Mouse (Mus musculus) lung, postnatal 0 days (tissue): Measurements from ENCODE around the gene Arhgef1. TPM values are rescaled to one million over a fixed set of nuclear protein-coding genes. Genes with fewer than 3 reads are reported as not detected.

Experiments
- ATAC-seq: fragments of 200-750 bp; cut with Nextera tagmentation; 2 replicates; pipeline ENCODE4 v1.8.0; 2017; ENCODE audit warnings: moderate library complexity
- DNase-seq: peaks from one replicate; pipeline ENCODE4 v3.0.0-alpha.2; 2016; ENCODE audit warnings: low spot score
- H3K27ac ChIP-seq: fragments of 300-500 bp; sonication (generic); 2 replicates; pipeline ENCODE4 v1.5.1; 2014; ENCODE audit warnings: antibody characterized with exemption, mild to moderate bottlenecking, low read length, mixed read lengths
- H3K27me3 ChIP-seq: fragments of 300-500 bp; sonication (generic); replicated peaks from 2 replicates; pipeline ENCODE4 v1.6.1; 2014; ENCODE audit warnings: low read length, mixed read lengths; ENCODE audit not compliant: insufficient read depth
- H3K36me3 ChIP-seq: fragments of 300-500 bp; sonication (generic); 2 replicates; pipeline ENCODE4 v1.6.1; 2014; ENCODE audit warnings: low read length, mixed read lengths; ENCODE audit not compliant: insufficient read depth
- H3K4me1 ChIP-seq: fragments of 300-500 bp; sonication (generic); 2 replicates; pipeline ENCODE4 v1.6.1; 2014; ENCODE audit warnings: antibody characterized with exemption, low read depth, low read length, mixed read lengths; ENCODE audit not compliant: insufficient read depth
- H3K4me2 ChIP-seq: fragments of 300-500 bp; sonication (generic); replicated peaks from 2 replicates; pipeline ENCODE4 v1.6.1; 2014; ENCODE audit warnings: low read depth, mild to moderate bottlenecking, low read length, moderate library complexity, mixed read lengths
- H3K4me3 ChIP-seq: fragments of 300-500 bp; sonication (generic); 2 replicates; pipeline ENCODE4 v1.5.1; 2014; ENCODE audit warnings: low read depth, low read length
- H3K9ac ChIP-seq: fragments of 300-500 bp; sonication (generic); replicated peaks from 2 replicates; pipeline ENCODE4 v1.6.1; 2014; ENCODE audit warnings: low read depth, mild to moderate bottlenecking
- H3K9me3 ChIP-seq: fragments of 300-500 bp; sonication (generic); 2 replicates; pipeline ENCODE4 v1.6.1; 2016; ENCODE audit warnings: low read length, mixed read lengths
- CTCF ChIP-seq: IDR thresholded peaks from 2 replicates; pipeline ENCODE4 v1.5.1; 2016; ENCODE audit warnings: antibody characterized with exemption, mild to moderate bottlenecking
- EP300 ChIP-seq: IDR thresholded peaks from 2 replicates; pipeline ENCODE4 v1.6.1; 2016; ENCODE audit warnings: antibody characterized with exemption, mild to moderate bottlenecking, control low read depth
- WGBS: fragments of 180-500 bp; shearing (Covaris S2); extraction: QIAGEN DNeasy Blood & Tissue Kit; methylation state at CpG from one replicate; pipeline ENCODE4 v1.1.7; 2014; 5-methylcytosine and 5-hydroxymethylcytosine counted together
- polyA plus RNA-seq: library from polyadenylated mRNA; unstranded; fragments of >200 nt; fragmentation: Nextera tagmentation; extraction: Ambion mirVana; gene quantifications from 2 replicates; pipeline ENCODE4 v1.2.1, GENCODE M21; 2015

The Arhgef1 gene
- polyA plus RNA-seq, 1 experiment from 2014 or later: 123 TPM

- Histone ChIP-seq H3K4me3 (no peak overlapping the region), H3K27ac (no peak overlapping the region), H3K4me2 (no peak overlapping the region), H3K9ac (no peak overlapping the region), H3K27me3 (no peaks in the 10 kb centered on the region), H3K4me1 (no peaks in the 10 kb centered on the region), H3K9me3 (no peaks in the 10 kb centered on the region), H3K36me3 (no peaks in the 10 kb centered on the region)
- no peak for TF ChIP-seq EP300
- no peak for TF ChIP-seq CTCF
- WGBS: 73% methylated on average over 2 of the region's 2 CpGs
- ATAC-seq (peak; percentile 9; the same call in 1 of the 2 replicates), DNase-seq (no peak)
Measured at GRCm38 (mm10) chr7:24964288-24964687, 61.6 kb downstream of the Arhgef1 start.

- H3K4me1 ChIP-seq: no peaks in the 10 kb centered on the region
- H3K27me3 ChIP-seq: no peaks in the 10 kb centered on the region
- H3K4me3 ChIP-seq: no peak overlapping the region
- WGBS: 3% methylated on average over 5 of the region's 5 CpGs
- no peak overlapping the region for H3K4me2 ChIP-seq
- peak; percentile 73 for DNase-seq
- no peak overlapping the region for H3K27ac ChIP-seq
- TF ChIP-seq EP300 (no peak), CTCF (peak; percentile 79)
- H3K9me3 ChIP-seq: no peaks in the 10 kb centered on the region
- ATAC-seq: peak; percentile 78
- no peaks in the 10 kb centered on the region for H3K36me3 ChIP-seq
- no peak overlapping the region for H3K9ac ChIP-seq
Measured at GRCm38 (mm10) chr7:24964897-24965535, 62.3 kb downstream of the Arhgef1 start.

- H3K9ac ChIP-seq: no peak overlapping the region
- H3K4me2 ChIP-seq: no peak overlapping the region
- ATAC-seq (no peak), DNase-seq (no peak)
- no peaks in the 10 kb centered on the region for H3K36me3 ChIP-seq
- 0 out of 2 replicates have a peak, but pooled peaks cover 7% of the 10 kb centered on the region for H3K4me1 ChIP-seq
- TF ChIP-seq EP300: no peak
- no peak for TF ChIP-seq CTCF
- H3K27me3 ChIP-seq: no peaks in the 10 kb centered on the region
- H3K9me3 ChIP-seq: no peaks in the 10 kb centered on the region
- whole genome bisulfite sequencing: 80% methylated on average over 8 of the region's 8 CpGs
- H3K27ac ChIP-seq: no peak overlapping the region
- no peak overlapping the region for H3K4me3 ChIP-seq
Measured at GRCm38 (mm10) chr7:24967966-24968365, 65.3 kb downstream of the Arhgef1 start.

GRCm38 (mm10) chr7:24968463-24968862 lies 65.8 kb downstream of the Arhgef1 start:
- ATAC-seq (no peak), DNase-seq (no peak)
- Histone ChIP-seq H3K36me3 (no peaks in the 10 kb centered on the region), H3K9ac (no peak overlapping the region), H3K27me3 (no peaks in the 10 kb centered on the region), H3K27ac (no peak overlapping the region), H3K4me2 (no peak overlapping the region), H3K4me3 (no peak overlapping the region), H3K4me1 (0 out of 2 replicates have a peak, but pooled peaks cover 7% of the 10 kb centered on the region), H3K9me3 (no peaks in the 10 kb centered on the region)
- TF ChIP-seq EP300: no peak
- no peak for TF ChIP-seq CTCF
- WGBS: 79% methylated on average over 6 of the region's 6 CpGs

- H3K36me3 ChIP-seq: no peaks in the 10 kb centered on the region
Measured at GRCm38 (mm10) chr7:24969805-24970204, 67.1 kb downstream of the Arhgef1 start.

DNA sequence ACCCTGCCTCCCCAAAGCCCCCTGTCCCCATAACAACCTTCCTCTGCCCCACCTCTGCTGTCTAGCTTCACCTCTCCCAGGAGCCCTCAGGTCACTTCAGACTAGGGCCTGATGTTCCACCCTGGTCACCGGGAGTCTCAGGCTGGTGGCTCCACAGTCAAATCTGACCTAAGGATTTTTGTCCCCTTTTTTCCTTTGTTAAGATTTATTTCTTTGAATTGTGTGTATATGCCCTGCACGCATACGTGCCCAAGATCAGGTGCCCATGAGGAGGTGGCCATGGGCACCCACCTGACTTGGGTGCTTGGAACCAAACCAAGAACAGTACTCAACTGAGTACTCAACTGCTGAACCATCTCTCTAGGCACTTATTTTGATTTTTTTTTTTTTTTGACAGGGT lies 67.6 kb downstream of the Arhgef1 start:
- H3K27me3 ChIP-seq: no peaks in the 10 kb centered on the region
- ATAC-seq (no peak), DNase-seq (no peak)
- no peaks in the 10 kb centered on the region for H3K36me3 ChIP-seq
- whole genome bisulfite sequencing: 92% methylated on average over 3 of the region's 3 CpGs
- no peak overlapping the region for H3K9ac ChIP-seq
- H3K9me3 ChIP-seq: no peaks in the 10 kb centered on the region
- H3K4me3 ChIP-seq: no peak overlapping the region
- H3K4me2 ChIP-seq: no peak overlapping the region
- H3K4me1 ChIP-seq: 0 out of 2 replicates have a peak, but pooled peaks cover 7% of the 10 kb centered on the region
- H3K27ac ChIP-seq: no peak overlapping the region
- TF ChIP-seq EP300 (no peak), CTCF (no peak)

More at GRCm38 (mm10) chr7:24969805-24970204, 67.1 kb downstream of the Arhgef1 start:
- Histone ChIP-seq H3K4me3 (no peak overlapping the region), H3K27me3 (no peaks in the 10 kb centered on the region), H3K27ac (no peak overlapping the region), H3K9ac (no peak overlapping the region), H3K4me1 (0 out of 2 replicates have a peak, but pooled peaks cover 7% of the 10 kb centered on the region), H3K4me2 (no peak overlapping the region), H3K9me3 (no peaks in the 10 kb centered on the region)
- ATAC-seq (no peak), DNase-seq (no peak)
- TF ChIP-seq CTCF (0 out of 2 replicates have a peak, but pooled peaks have one; percentile 3), EP300 (no peak)
- 76% methylated on average over 12 of the region's 12 CpGs for WGBS
